Mouse (Mus musculus) hindbrain, embryonic 11.5 days (tissue): ENCODE data around the gene Megf11. TPM values are rescaled to one million over a fixed set of nuclear protein-coding genes. Genes with fewer than 3 reads are reported as not detected.

ENCODE experiments used
- ATAC-seq: fragments of 200-750 bp; cut with Nextera tagmentation; 2 replicates; pipeline ENCODE4 v1.8.0; 2017; ENCODE audit warnings: mild to moderate bottlenecking, moderate TSS enrichment, moderate library complexity; ENCODE audit not compliant: low FRiP score
- DNase-seq: peaks from one replicate; pipeline ENCODE4 v3.0.0-alpha.2; 2015; ENCODE audit warnings: low spot score
- H3K27ac ChIP-seq: fragments of 300-500 bp; sonication (generic); 2 replicates; pipeline ENCODE4 v1.5.1; 2014; ENCODE audit warnings: mild to moderate bottlenecking, low read depth, low read length
- H3K27me3 ChIP-seq: fragments of 300-500 bp; sonication (generic); 2 replicates; pipeline ENCODE4 v1.6.1; 2014; ENCODE audit warnings: mild to moderate bottlenecking, low read length, moderate library complexity, mixed read lengths; ENCODE audit not compliant: control insufficient read depth, insufficient read depth
- H3K36me3 ChIP-seq: fragments of 300-500 bp; sonication (generic); 2 replicates; pipeline ENCODE4 v1.6.1; 2014; ENCODE audit warnings: mild to moderate bottlenecking, low read length, moderate library complexity, mixed read lengths; ENCODE audit not compliant: control insufficient read depth, insufficient read depth
- H3K4me1 ChIP-seq: fragments of 300-500 bp; sonication (generic); replicated peaks from 2 replicates; pipeline ENCODE4 v1.6.1; 2014; ENCODE audit warnings: low read length, mixed read lengths; ENCODE audit not compliant: control insufficient read depth, insufficient read depth
- H3K4me2 ChIP-seq: fragments of 300-500 bp; sonication (generic); replicated peaks from 2 replicates; pipeline ENCODE4 v1.6.1; 2014; ENCODE audit warnings: mild to moderate bottlenecking, low read depth, low read length
- H3K4me3 ChIP-seq: fragments of 300-500 bp; sonication (generic); 2 replicates; pipeline ENCODE4 v1.5.1; 2014; ENCODE audit warnings: low read depth, low read length
- H3K9ac ChIP-seq: fragments of 300-500 bp; sonication (generic); 2 replicates; pipeline ENCODE4 v1.6.1; 2014; ENCODE audit warnings: low read depth, low read length
- H3K9me3 ChIP-seq: fragments of 300-500 bp; sonication (generic); 2 replicates; pipeline ENCODE4 v1.6.1; 2016; ENCODE audit warnings: low read length; ENCODE audit not compliant: control insufficient read depth
- WGBS: fragments of 180-500 bp; shearing (Covaris S2); extraction: QIAGEN DNeasy Blood & Tissue Kit; methylation state at CpG from one replicate; pipeline ENCODE4 v1.1.7; 2014; 5-methylcytosine and 5-hydroxymethylcytosine counted together
- polyA plus RNA-seq: library from polyadenylated mRNA; unstranded; fragments of >200 nt; fragmentation: Nextera tagmentation; extraction: Ambion mirVana; gene quantifications from 2 replicates; pipeline ENCODE4 v1.2.1, GENCODE M21; 2014

Gene Megf11
- polyA plus RNA-seq, 1 experiment from 2014 or later: 5.0 TPM

GRCm38 (mm10) chr9:64598427-64598826, 213.0 kb downstream of the Megf11 start:
- Histone ChIP-seq H3K4me1 (peaks cover 4% of the 10 kb centered on the region; the same call in 1 of the 2 replicates), H3K9me3 (no peaks in the 10 kb centered on the region), H3K4me3 (no peak overlapping the region), H3K36me3 (no peaks in the 10 kb centered on the region), H3K9ac (no peak overlapping the region), H3K4me2 (no peak overlapping the region), H3K27me3 (no peaks in the 10 kb centered on the region), H3K27ac (no peak overlapping the region)
- DNase-seq (no peak), ATAC-seq (no peak)
- WGBS: 91% methylated on average over 7 of the region's 7 CpGs

- Histone ChIP-seq H3K9me3 (no peaks in the 10 kb centered on the region), H3K4me1 (peaks cover 2% of the 10 kb centered on the region; the same call in 1 of the 2 replicates), H3K27me3 (no peaks in the 10 kb centered on the region), H3K27ac (no peak overlapping the region), H3K9ac (no peak overlapping the region), H3K36me3 (no peaks in the 10 kb centered on the region), H3K4me2 (no peak overlapping the region), H3K4me3 (no peak overlapping the region)
- DNase-seq (no peak), ATAC-seq (no peak)
- WGBS: 73% methylated on average over 2 of the region's 2 CpGs
Measured at GRCm38 (mm10) chr9:64600731-64601130, 215.3 kb downstream of the Megf11 start.

- Histone ChIP-seq H3K4me3 (no peak overlapping the region), H3K36me3 (no peaks in the 10 kb centered on the region), H3K9me3 (no peaks in the 10 kb centered on the region), H3K4me1 (peaks cover 4% of the 10 kb centered on the region), H3K9ac (no peak overlapping the region), H3K27ac (no peak overlapping the region), H3K27me3 (no peaks in the 10 kb centered on the region), H3K4me2 (no peak overlapping the region)
- DNase-seq (no peak), ATAC-seq (no peak)
- 88% methylated on average over 1 of the region's 1 CpGs for WGBS
Measured at GRCm38 (mm10) chr9:64602895-64603294, 217.5 kb downstream of the Megf11 start.

GRCm38 (mm10) chr9:64604217-64604711, 218.8 kb downstream of the Megf11 start:
- Histone ChIP-seq H3K4me1 (peaks cover 4% of the 10 kb centered on the region), H3K9ac (no peak overlapping the region), H3K36me3 (no peaks in the 10 kb centered on the region), H3K4me2 (no peak overlapping the region), H3K27ac (no peak overlapping the region), H3K4me3 (no peak overlapping the region), H3K9me3 (no peaks in the 10 kb centered on the region), H3K27me3 (no peaks in the 10 kb centered on the region)
- 79% methylated on average over 7 of the region's 7 CpGs for WGBS
- DNase-seq: no peak
- no peak for ATAC-seq

- peaks cover 4% of the 10 kb centered on the region for H3K4me1 ChIP-seq
- H3K4me2 ChIP-seq: no peak overlapping the region
- no peak overlapping the region for H3K4me3 ChIP-seq
- H3K9ac ChIP-seq: no peak overlapping the region
- no peaks in the 10 kb centered on the region for H3K9me3 ChIP-seq
- H3K27me3 ChIP-seq: no peaks in the 10 kb centered on the region
- WGBS: 81% methylated on average over 14 of the region's 14 CpGs
- peak overlapping the region; percentile 24; the same call in 1 of the 2 replicates for H3K27ac ChIP-seq
- DNase-seq (no peak), ATAC-seq (peak; percentile 27; the same call in 1 of the 2 replicates)
- no peaks in the 10 kb centered on the region for H3K36me3 ChIP-seq
Measured at GRCm38 (mm10) chr9:64605077-64605714, 219.8 kb downstream of the Megf11 start.

- ATAC-seq (peak; percentile 82), DNase-seq (peak; percentile 51)
- Histone ChIP-seq H3K4me1 (peaks cover 4% of the 10 kb centered on the region), H3K27me3 (no peaks in the 10 kb centered on the region), H3K36me3 (no peaks in the 10 kb centered on the region), H3K4me3 (no peak overlapping the region), H3K9ac (no peak overlapping the region), H3K9me3 (no peaks in the 10 kb centered on the region), H3K27ac (peak overlapping the region; percentile 56), H3K4me2 (no peak overlapping the region)
- 25% methylated on average over 13 of the region's 13 CpGs for WGBS
Measured at GRCm38 (mm10) chr9:64605735-64606349, 220.4 kb downstream of the Megf11 start.

GRCm38 (mm10) chr9:64607049-64607448, 221.6 kb downstream of the Megf11 start:
- Histone ChIP-seq H3K27ac (no peak overlapping the region), H3K4me3 (no peak overlapping the region), H3K9ac (no peak overlapping the region), H3K4me1 (peaks cover 4% of the 10 kb centered on the region), H3K9me3 (no peaks in the 10 kb centered on the region), H3K27me3 (no peaks in the 10 kb centered on the region), H3K4me2 (no peak overlapping the region), H3K36me3 (no peaks in the 10 kb centered on the region)
- ATAC-seq: no peak
- no peak for DNase-seq
- WGBS: 100% methylated on average over 1 of the region's 1 CpGs

GRCm38 (mm10) chr9:64609546-64609945, 224.1 kb downstream of the Megf11 start:
- WGBS: 29% methylated on average over 3 of the region's 3 CpGs
- Histone ChIP-seq H3K4me1 (peaks cover 7% of the 10 kb centered on the region), H3K4me2 (no peak overlapping the region), H3K9me3 (no peaks in the 10 kb centered on the region), H3K27ac (no peak overlapping the region), H3K4me3 (no peak overlapping the region), H3K27me3 (no peaks in the 10 kb centered on the region), H3K36me3 (no peaks in the 10 kb centered on the region), H3K9ac (no peak overlapping the region)
- ATAC-seq (no peak), DNase-seq (peak; percentile 38)
